Mouse (Mus musculus) olfactory bulb, adult 2 months (tissue): Measurements from ENCODE around the gene Apbb2.

Source experiments
- CTCF ChIP-seq: fragments of 200-500 bp; IDR thresholded peaks from 2 replicates; pipeline ENCODE4 v1.5.1; 2012; ENCODE audit warnings: low read depth, mild to moderate bottlenecking, low read length, moderate library complexity; ENCODE audit not compliant: insufficient read depth
- POLR2A ChIP-seq: fragments of 200-500 bp; IDR thresholded peaks from 2 replicates; pipeline ENCODE4 v1.6.1; 2012; ENCODE audit warnings: mild to moderate bottlenecking, low read depth, low read length, moderate library complexity; ENCODE audit not compliant: insufficient read depth

DNA sequence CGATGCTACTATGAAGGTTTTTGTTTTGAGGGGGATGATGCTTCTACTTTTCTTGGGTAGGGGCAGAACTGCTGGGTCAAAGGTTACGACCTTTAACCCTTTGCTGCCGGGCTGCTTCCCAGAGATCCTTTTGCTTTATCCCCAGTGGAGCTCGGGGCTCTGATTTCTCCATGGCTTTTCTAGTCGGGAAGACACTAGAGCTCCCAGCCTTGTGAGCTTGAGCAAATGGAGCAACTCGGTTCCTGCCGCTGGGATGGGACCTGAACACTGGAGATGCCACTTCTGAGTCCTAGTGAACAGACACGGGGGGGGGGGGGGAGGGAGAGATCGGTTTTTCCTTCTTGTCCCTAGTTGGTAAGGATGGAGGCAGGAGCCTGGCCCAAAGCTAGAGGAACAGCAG lies 308.3 kb downstream of the Apbb2 start:
- TF ChIP-seq CTCF, result no peak
- no peak for TF ChIP-seq POLR2A
